Mouse (Mus musculus): ENCODE results near the gene Nhsl2.

- TF ChIP-seq POLR2A (IDR thresholded peaks at IDR 0.05; ENCODE audit: borderline replicate concordance, extremely low read depth, low read depth, low read length), result no peak
- TF ChIP-seq CTCF (IDR thresholded peaks at IDR 0.05; ENCODE audit: insufficient read depth, low read length), result no peak
Observed at GRCm38 (mm10) chrX:102141157-102141556, 292.0 kb downstream of the Nhsl2 start.
